Mouse (Mus musculus) brain, embryonic 14.5 days (tissue): Measurements from ENCODE around the gene Mafg.

ENCODE experiments used
- CTCF ChIP-seq: fragments of 200-500 bp; IDR thresholded peaks from 2 replicates; pipeline ENCODE4 v1.5.1; 2012; ENCODE audit warnings: inconsistent platforms, mild to moderate bottlenecking, moderate library complexity, borderline replicate concordance; ENCODE audit not compliant: insufficient read depth, insufficient read length; ENCODE audit errors: extremely low read depth
- POLR2A ChIP-seq: fragments of 200-500 bp; IDR thresholded peaks from 2 replicates; pipeline ENCODE4 v1.6.1; 2012; ENCODE audit warnings: mild to moderate bottlenecking, inconsistent platforms, borderline replicate concordance; ENCODE audit not compliant: poor library complexity, insufficient read depth, insufficient read length, severe bottlenecking; ENCODE audit errors: extremely low read depth

DNA sequence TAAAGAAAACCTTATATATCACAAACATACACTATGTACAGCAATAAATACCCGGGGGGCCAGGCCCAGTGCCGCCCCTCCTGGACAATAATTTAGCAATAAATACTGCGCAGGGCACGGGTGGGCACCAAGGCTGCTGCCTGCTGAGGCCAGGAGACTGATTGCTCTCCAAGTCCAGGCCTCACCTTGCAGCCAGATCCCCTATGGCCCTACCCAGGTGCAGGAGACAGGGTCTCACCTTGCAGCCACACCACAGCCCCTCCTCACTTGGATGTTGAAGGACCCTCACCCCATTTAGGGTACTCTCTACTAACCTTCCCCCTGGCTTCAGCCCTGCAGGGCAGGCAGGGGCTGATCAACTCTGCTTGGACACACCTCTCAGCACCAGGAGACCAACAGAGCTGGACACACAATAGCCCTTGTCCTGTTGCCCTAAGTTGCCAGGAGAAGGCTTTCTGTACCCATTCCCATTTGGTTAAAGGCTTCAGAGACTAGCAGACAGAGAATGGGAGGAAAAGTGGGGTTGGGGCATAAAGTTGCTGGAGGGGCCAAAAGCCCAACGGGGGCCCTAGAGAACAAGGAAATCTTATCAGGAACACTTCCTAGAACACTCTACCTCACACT, 8.1 kb downstream of the Mafg start, which contains the start of gene Sirt7:
- no peak for TF ChIP-seq CTCF
- no peak for TF ChIP-seq POLR2A
